Comparison of ENCODE assay signal across 7 mouse cellular contexts in genomic region chr12:99391942-99392880, GRCm38 (mm10).
DNase-seq lines count a peak whose midpoint lies in the region; ATAC-seq lines count a peak whose summit lies in the region.

No protein-coding gene starts in this region.

- peak overlapping the region; percentile 91 for H3K4me2 ChIP-seq in embryonic facial prominence, embryonic 11.5 days (ENCODE audit: low read depth, low read length)
- H3K4me2 ChIP-seq in midbrain, embryonic 13.5 days (replicated peaks) = peak overlapping the region; percentile 80

- ATAC-seq in embryonic facial prominence, embryonic 11.5 days (replicated peaks; ENCODE audit: insufficient number of reproducible peaks, low FRiP score, low TSS enrichment, low read depth) = peak; percentile 87
- ATAC-seq in granulocyte monocyte progenitor cell, adult 5-6 weeks (replicated peaks; ENCODE audit: poor library complexity, severe bottlenecking) = peak; percentile 81
- ATAC-seq in midbrain, embryonic 13.5 days = peak; percentile 91

- peak overlapping the region; percentile 88 for H3K9ac ChIP-seq in embryonic facial prominence, embryonic 11.5 days (replicated peaks; ENCODE audit: low read length)
- peak overlapping the region; percentile 90 for H3K9ac ChIP-seq in midbrain, embryonic 13.5 days (replicated peaks)

- DNase-seq in adrenal gland, postnatal 14 days = peak; percentile 100
- peak; percentile 98 for DNase-seq in embryonic facial prominence, embryonic 11.5 days (ENCODE audit: low spot score)
- DNase-seq in kidney, adult 11 months = peak; percentile 99
- DNase-seq in limb, embryonic 10.5 days (ENCODE audit: low spot score) = peak; percentile 99
- peak; percentile 97 for DNase-seq in spleen, adult 12 weeks (ENCODE audit: low spot score)

- no peaks in the 10 kb centered on the region for H3K27me3 ChIP-seq in embryonic facial prominence, embryonic 11.5 days (ENCODE audit: control insufficient read depth, insufficient read depth, low read length)
- H3K27me3 ChIP-seq in limb, embryonic 10.5 days (ENCODE audit: low read depth, poor library complexity, severe bottlenecking) = no peaks in the 10 kb centered on the region
- peaks cover 6% of the 10 kb centered on the region; the same call in 1 of the 2 replicates for H3K27me3 ChIP-seq in midbrain, embryonic 13.5 days

- no peaks in the 10 kb centered on the region for H3K9me3 ChIP-seq in embryonic facial prominence, embryonic 11.5 days (replicated peaks; ENCODE audit: control insufficient read depth, low read length)
- no peaks in the 10 kb centered on the region for H3K9me3 ChIP-seq in limb, embryonic 10.5 days (replicated peaks)
- no peaks in the 10 kb centered on the region for H3K9me3 ChIP-seq in midbrain, embryonic 13.5 days

- H3K4me1 ChIP-seq in embryonic facial prominence, embryonic 11.5 days (ENCODE audit: control insufficient read depth, insufficient read depth, low read length) = no peaks in the 10 kb centered on the region; the same call in 1 of the 2 replicates
- peaks cover 30% of the 10 kb centered on the region for H3K4me1 ChIP-seq in limb, embryonic 10.5 days
- H3K4me1 ChIP-seq in midbrain, embryonic 13.5 days (replicated peaks) = peaks cover 32% of the 10 kb centered on the region

- no peaks in the 10 kb centered on the region; the same call in 1 of the 2 replicates for H3K36me3 ChIP-seq in embryonic facial prominence, embryonic 11.5 days (replicated peaks; ENCODE audit: control insufficient read depth, insufficient read depth, low read depth, low read length)
- peaks cover 22% of the 10 kb centered on the region for H3K36me3 ChIP-seq in limb, embryonic 10.5 days
- H3K36me3 ChIP-seq in midbrain, embryonic 13.5 days = peaks cover 16% of the 10 kb centered on the region

- H3K27ac ChIP-seq in embryonic facial prominence, embryonic 11.5 days (replicated peaks; ENCODE audit: low read depth, low read length) = peak overlapping the region; percentile 83
- H3K27ac ChIP-seq in limb, embryonic 10.5 days = peak overlapping the region; percentile 96
- H3K27ac ChIP-seq in midbrain, embryonic 13.5 days = peak overlapping the region; percentile 92

- under 1% methylated on average over 77 of the region's 87 CpGs for WGBS in embryonic facial prominence, embryonic 11.5 days
- 2% methylated on average over 86 of the region's 87 CpGs for WGBS in limb, embryonic 10.5 days
- WGBS in midbrain, embryonic 13.5 days = under 1% methylated on average over 67 of the region's 87 CpGs

- H3K4me3 ChIP-seq in embryonic facial prominence, embryonic 11.5 days (ENCODE audit: low read depth, low read length) = peak overlapping the region; percentile 95
- H3K4me3 ChIP-seq in limb, embryonic 10.5 days = peak overlapping the region; percentile 87
- H3K4me3 ChIP-seq in midbrain, embryonic 13.5 days (replicated peaks) = peak overlapping the region; percentile 93

Comparison
In these comparisons a context has a peak if more than half of its experiments do, and no peak if none do; other contexts are left out.
1. Peak in every context shown above with its lines: DNase-seq, ATAC-seq, H3K4me3 ChIP-seq and H3K27ac ChIP-seq.